ENCODE assay signal across 8 mouse cellular contexts in the genomic region with DNA sequence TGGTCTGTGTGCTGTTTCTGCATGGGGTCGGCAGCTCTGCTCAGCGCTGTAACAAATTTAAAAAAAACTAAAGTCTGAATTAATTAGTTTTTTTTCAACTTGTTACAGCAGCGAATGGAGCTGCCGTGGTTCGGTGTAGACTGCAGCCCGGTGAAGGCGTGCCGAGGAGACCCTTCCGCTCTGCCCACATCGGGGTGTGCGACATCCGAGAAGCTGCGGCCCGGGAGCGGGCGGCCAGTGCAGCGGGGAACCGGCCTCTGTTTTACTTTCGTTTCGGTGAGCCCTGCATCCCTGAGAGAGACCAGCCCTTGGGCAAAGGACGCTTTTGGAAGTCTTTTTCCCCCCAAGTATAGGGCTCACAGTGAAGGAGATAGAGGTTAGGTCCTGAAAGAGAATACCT.
A peak's percentile ranks its signal among the peaks of the same experiment; 100 is the strongest.
DNase-seq lines count a peak whose midpoint lies in the region; ATAC-seq and TF ChIP-seq lines count a peak whose summit lies in the region.

No protein-coding gene starts in this region.

- no peak for TF ChIP-seq POLR2A in cerebellum, adult 2 months (IDR thresholded peaks at IDR 0.05; ENCODE audit: borderline replicate concordance, insufficient read depth, low read length)
- TF ChIP-seq POLR2A in ES-Bruce4 (IDR thresholded peaks at IDR 0.05; ENCODE audit: insufficient read depth, low read length) (no peak), myocyte (IDR thresholded peaks at IDR 0.05; ENCODE audit: insufficient read length, low read depth) (no peak)

- TF ChIP-seq CTCF in cerebellum, adult 2 months (IDR thresholded peaks at IDR 0.05; ENCODE audit: borderline replicate concordance, insufficient read depth, low read depth, low read length): no peak
- TF ChIP-seq CTCF in ES-Bruce4 (IDR thresholded peaks at IDR 0.05; ENCODE audit: low read depth, low read length): no peak

- H3K4me1 ChIP-seq in cerebellum, adult 2 months (ENCODE audit: control insufficient read depth, insufficient read depth, low read length): no peaks in the 10 kb centered on the region
- H3K4me1 ChIP-seq in ES-Bruce4 (ENCODE audit: control insufficient read depth, insufficient read depth, low read length): no peaks in the 10 kb centered on the region
- H3K4me1 ChIP-seq in forebrain, embryonic 13.5 days: no peaks in the 10 kb centered on the region
- 0 out of 2 replicates have a peak, but pooled peaks cover 3% of the 10 kb centered on the region for H3K4me1 ChIP-seq in hindbrain, embryonic 14.5 days (replicated peaks; ENCODE audit: control insufficient read depth, insufficient read depth, low read length)
- H3K4me1 ChIP-seq in liver, embryonic 13.5 days (replicated peaks): no peaks in the 10 kb centered on the region

- no peak for DNase-seq in cerebellum, adult 2 months
- no peak for DNase-seq in cerebellum, adult 9-11 months
- DNase-seq in hindbrain, embryonic 14.5 days (ENCODE audit: low spot score): no peak
- no peak for DNase-seq in liver, embryonic 13.5 days
- no peak for DNase-seq in MN1 (ENCODE audit: low spot score)

- H3K27ac ChIP-seq in cerebellum, adult 2 months (ENCODE audit: insufficient read depth, low read length): no peak overlapping the region
- H3K27ac ChIP-seq in ES-Bruce4 (ENCODE audit: insufficient read depth, low read length): no peak overlapping the region
- H3K27ac ChIP-seq in forebrain, embryonic 13.5 days: no peak overlapping the region
- no peak overlapping the region for H3K27ac ChIP-seq in hindbrain, embryonic 14.5 days
- no peak overlapping the region for H3K27ac ChIP-seq in liver, embryonic 13.5 days

- WGBS in cerebellum, adult 2 months: 82% methylated on average over 21 of the region's 21 CpGs
- 65% methylated on average over 21 of the region's 21 CpGs for WGBS in forebrain, embryonic 13.5 days
- WGBS in hindbrain, embryonic 14.5 days: 69% methylated on average over 21 of the region's 21 CpGs
- 41% methylated on average over 21 of the region's 21 CpGs for WGBS in liver, embryonic 13.5 days (ENCODE audit: insufficient replicate concordance)

- no peak for TF ChIP-seq EP300 in ES-Bruce4 (IDR thresholded peaks at IDR 0.05; ENCODE audit: insufficient read depth, low read depth, low read length)

- H3K4me2 ChIP-seq in forebrain, embryonic 13.5 days: peak overlapping the region; percentile 32
- H3K4me2 ChIP-seq in hindbrain, embryonic 14.5 days (replicated peaks): no peak overlapping the region; the same call in 1 of the 2 replicates
- H3K4me2 ChIP-seq in liver, embryonic 13.5 days: peak overlapping the region; percentile 55
- H3K4me2 ChIP-seq in myocyte (ENCODE audit: low read depth): peak overlapping the region; percentile 76

- peak overlapping the region; percentile 52 for H3K4me3 ChIP-seq in cerebellum, adult 2 months (replicated peaks; ENCODE audit: insufficient read depth, low read depth, low read length)
- H3K4me3 ChIP-seq in ES-Bruce4 (ENCODE audit: low read depth, low read length) (peak overlapping the region; percentile 11), myocyte (peak overlapping the region; percentile 20)
- H3K4me3 ChIP-seq in forebrain, embryonic 13.5 days: peak overlapping the region; percentile 12; the same call in 1 of the 2 replicates
- 0 out of 2 replicates have a peak overlapping the region, but pooled peaks have one; percentile 4 for H3K4me3 ChIP-seq in hindbrain, embryonic 14.5 days (replicated peaks; ENCODE audit: low read length)
- peak overlapping the region; percentile 51 for H3K4me3 ChIP-seq in liver, embryonic 13.5 days (replicated peaks)

- no peaks in the 10 kb centered on the region for H3K79me2 ChIP-seq in myocyte (ENCODE audit: control insufficient read depth, insufficient read depth)

- no peak overlapping the region for H3ac ChIP-seq in myocyte (ENCODE audit: control insufficient read depth, insufficient read length)

- H3K9me3 ChIP-seq in ES-Bruce4 (replicated peaks; ENCODE audit: control insufficient read depth, insufficient read depth, low read length, poor library complexity, severe bottlenecking): no peaks in the 10 kb centered on the region
- H3K9me3 ChIP-seq in forebrain, embryonic 13.5 days (replicated peaks): no peaks in the 10 kb centered on the region
- no peaks in the 10 kb centered on the region for H3K9me3 ChIP-seq in hindbrain, embryonic 14.5 days (ENCODE audit: control insufficient read depth, low read length)
- no peaks in the 10 kb centered on the region for H3K9me3 ChIP-seq in liver, embryonic 13.5 days (replicated peaks)

- H3K36me3 ChIP-seq in ES-Bruce4 (ENCODE audit: control insufficient read depth, insufficient read depth, low read length, poor library complexity, severe bottlenecking) (no peaks in the 10 kb centered on the region), myocyte (ENCODE audit: control insufficient read depth, insufficient read depth) (no peaks in the 10 kb centered on the region)
- no peaks in the 10 kb centered on the region for H3K36me3 ChIP-seq in forebrain, embryonic 13.5 days (ENCODE audit: poor library complexity, severe bottlenecking)
- no peaks in the 10 kb centered on the region for H3K36me3 ChIP-seq in hindbrain, embryonic 14.5 days (replicated peaks; ENCODE audit: control insufficient read depth, insufficient read depth)
- no peaks in the 10 kb centered on the region for H3K36me3 ChIP-seq in liver, embryonic 13.5 days

- H3K9ac ChIP-seq in ES-Bruce4 (ENCODE audit: low read depth, poor library complexity, severe bottlenecking): 0 out of 2 replicates have a peak overlapping the region, but pooled peaks have one; percentile 43
- H3K9ac ChIP-seq in forebrain, embryonic 13.5 days: no peak overlapping the region
- no peak overlapping the region for H3K9ac ChIP-seq in hindbrain, embryonic 14.5 days
- H3K9ac ChIP-seq in liver, embryonic 13.5 days: no peak overlapping the region

- ATAC-seq in forebrain, embryonic 13.5 days: peak; percentile 38; the same call in 1 of the 2 replicates
- no peak for ATAC-seq in hindbrain, embryonic 14.5 days (ENCODE audit: low FRiP score)
- ATAC-seq in liver, embryonic 13.5 days (ENCODE audit: low read depth): 0 out of 2 replicates have a peak, but pooled peaks have one; percentile 15

- no peaks in the 10 kb centered on the region for H3K27me3 ChIP-seq in cerebellum, adult 2 months (ENCODE audit: control insufficient read depth, insufficient read depth, low read length)
- H3K27me3 ChIP-seq in ES-Bruce4 (ENCODE audit: control insufficient read depth, insufficient read depth, low read length, poor library complexity, severe bottlenecking): no peaks in the 10 kb centered on the region
- no peaks in the 10 kb centered on the region for H3K27me3 ChIP-seq in forebrain, embryonic 13.5 days
- no peaks in the 10 kb centered on the region for H3K27me3 ChIP-seq in hindbrain, embryonic 14.5 days (ENCODE audit: control insufficient read depth, insufficient read depth, low read length)
- H3K27me3 ChIP-seq in liver, embryonic 13.5 days: no peaks in the 10 kb centered on the region
- no peaks in the 10 kb centered on the region for H3K27me3 ChIP-seq in myocyte (ENCODE audit: control insufficient read depth, insufficient read depth, insufficient read length)

TF ChIP-seq in myocyte, 11 proteins besides CTCF, POLR2A, EP300 and RAD21:
- TF ChIP-seq TCF12 (IDR thresholded peaks at IDR 0.05; ENCODE audit: insufficient read depth, poor library complexity, severe bottlenecking) (no peak), MYOG (IDR thresholded peaks at IDR 0.05; ENCODE audit: control insufficient read depth in 1 of 3, insufficient read depth in 1 of 3, insufficient read length in 2 of 3, low read depth in 2 of 3) (no peak), CEBPB (IDR thresholded peaks at IDR 0.05; ENCODE audit: insufficient read depth, poor library complexity, severe bottlenecking) (no peak), MYOD1 (IDR thresholded peaks at IDR 0.05; ENCODE audit: control insufficient read depth in 1 of 3, insufficient read length in 2 of 3, low read depth in 2 of 3) (no peak), REST (IDR thresholded peaks at IDR 0.05; ENCODE audit: insufficient read depth, insufficient read length) (no peak), TCF3 (IDR thresholded peaks at IDR 0.05; ENCODE audit: insufficient read length, low read depth) (no peak), POLR2AphosphoS2 (IDR thresholded peaks at IDR 0.05; ENCODE audit: insufficient read length, low read depth) (no peak)
